9 mouse cellular contexts compared by ENCODE assay signal in the genomic region with DNA sequence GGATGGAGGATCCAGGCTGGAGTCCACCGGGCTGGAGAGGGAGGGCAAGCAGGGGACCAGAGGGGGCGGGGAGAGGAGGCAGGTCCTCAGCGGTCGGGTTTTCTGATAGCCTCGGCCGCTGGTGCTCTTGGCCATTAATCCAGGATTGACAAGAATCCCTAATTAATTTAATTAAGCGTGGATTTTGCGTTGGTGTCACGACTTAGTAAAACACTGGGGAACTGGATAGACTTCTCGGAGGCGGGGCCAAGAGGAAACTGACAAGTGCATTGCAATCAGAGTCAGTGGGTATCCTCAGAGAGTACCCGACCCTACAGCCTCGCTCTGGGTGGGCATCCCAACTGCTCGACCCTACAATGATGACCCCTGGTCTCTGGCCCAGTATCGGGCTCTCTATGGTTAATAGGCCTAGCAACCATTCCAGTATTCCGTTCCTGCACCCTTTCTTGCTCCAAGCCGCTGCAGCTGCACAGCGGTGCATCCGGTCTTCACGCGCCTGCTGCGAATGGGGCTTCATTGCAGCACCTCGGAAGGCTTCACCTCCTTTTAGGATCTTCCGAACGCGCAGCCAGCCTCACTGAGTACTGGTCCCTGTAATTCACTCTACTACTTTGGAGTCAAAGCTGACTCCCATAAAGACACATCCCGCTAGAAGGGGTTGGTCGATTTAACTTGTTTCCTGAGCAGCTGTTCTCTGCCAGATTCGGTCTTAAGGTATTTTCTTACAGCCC. TPM values are rescaled to one million over a fixed set of nuclear protein-coding genes. Genes with fewer than 3 reads are reported as not detected.
A peak's percentile ranks its signal among the peaks of the same experiment; 100 is the strongest.
DNase-seq lines count a peak whose midpoint lies in the region; ATAC-seq and TF ChIP-seq lines count a peak whose summit lies in the region.
"Had no signal": no experiment of that assay in that cellular context is flagged by ENCODE, and none has a peak within 500 bp of the region (broad histone marks: within the 10 kb centered on the region; RNA-seq: fewer than 3 reads in every experiment).

No protein-coding gene starts in this region.

- H3K4me3 ChIP-seq in lung, embryonic 16.5 days (ENCODE audit: low read length), result peak overlapping the region; percentile 13
- H3K4me3 ChIP-seq in forebrain, embryonic 16.5 days (replicated peaks; ENCODE audit: low read length), result peak overlapping the region; percentile 8
- H3K4me3 ChIP-seq in intestine, postnatal 0 days (ENCODE audit: low read depth, low read length), result peak overlapping the region; percentile 51; the same call in 1 of the 2 replicates
- H3K4me3 ChIP-seq in midbrain, embryonic 10.5 days, result peak overlapping the region; percentile 63

- no peaks in the 10 kb centered on the region for H3K9me3 ChIP-seq in lung, embryonic 16.5 days (ENCODE audit: control insufficient read depth, low read length)
- H3K9me3 ChIP-seq in forebrain, embryonic 16.5 days (ENCODE audit: control insufficient read depth, low read length), result no peaks in the 10 kb centered on the region
- H3K9me3 ChIP-seq in intestine, postnatal 0 days (ENCODE audit: control insufficient read depth), result no peaks in the 10 kb centered on the region
- no peaks in the 10 kb centered on the region for H3K9me3 ChIP-seq in midbrain, embryonic 10.5 days (replicated peaks)

- DNase-seq in lung, postnatal 14 days, result no peak
- peak; percentile 35 for DNase-seq in R1 (ENCODE audit: low read depth, low spot score)
- DNase-seq in midbrain, embryonic 10.5 days (ENCODE audit: low spot score), result peak; percentile 70
- peak; percentile 32 to 34 for DNase-seq in thymus, postnatal 10 days (ENCODE audit: low spot score in 2 of 2)
- DNase-seq in left cerebral cortex, adult 11 months (ENCODE audit: low spot score), result no peak

- peaks cover 49% of the 10 kb centered on the region for H3K27me3 ChIP-seq in lung, embryonic 16.5 days (ENCODE audit: control insufficient read depth, insufficient read depth, low read depth, low read length)
- peaks cover 34% of the 10 kb centered on the region for H3K27me3 ChIP-seq in forebrain, embryonic 16.5 days (replicated peaks; ENCODE audit: control insufficient read depth, insufficient read depth, low read length)
- H3K27me3 ChIP-seq in intestine, postnatal 0 days (replicated peaks; ENCODE audit: control insufficient read depth, insufficient read depth, low read length), result peaks cover 75% of the 10 kb centered on the region
- H3K27me3 ChIP-seq in midbrain, embryonic 10.5 days (ENCODE audit: low read depth, poor library complexity, severe bottlenecking), result peaks cover 77% of the 10 kb centered on the region

- H3K36me3 ChIP-seq in lung, embryonic 16.5 days (ENCODE audit: control insufficient read depth, insufficient read depth, low read length), result no peaks in the 10 kb centered on the region
- H3K36me3 ChIP-seq in forebrain, embryonic 16.5 days (ENCODE audit: control insufficient read depth, insufficient read depth), result no peaks in the 10 kb centered on the region
- no peaks in the 10 kb centered on the region for H3K36me3 ChIP-seq in intestine, postnatal 0 days (ENCODE audit: control insufficient read depth, insufficient read depth)
- H3K36me3 ChIP-seq in midbrain, embryonic 10.5 days, result no peaks in the 10 kb centered on the region

- peak overlapping the region; percentile 79; the same call in 1 of the 2 replicates for H3K4me2 ChIP-seq in lung, embryonic 16.5 days (ENCODE audit: low read depth, low read length)
- 0 out of 2 replicates have a peak overlapping the region, but pooled peaks have one; percentile 65 for H3K4me2 ChIP-seq in forebrain, embryonic 16.5 days (ENCODE audit: low read length)
- peak overlapping the region; percentile 78 for H3K4me2 ChIP-seq in intestine, postnatal 0 days (replicated peaks; ENCODE audit: low read depth)

- under 1% methylated on average over 29 of the region's 29 CpGs for WGBS in lung, embryonic 16.5 days
- WGBS in forebrain, embryonic 16.5 days, result under 1% methylated on average over 29 of the region's 29 CpGs
- 1% methylated on average over 29 of the region's 29 CpGs for WGBS in intestine, postnatal 0 days
- 0% methylated on average over 28 of the region's 29 CpGs for WGBS in midbrain, embryonic 10.5 days

- TF ChIP-seq CTCF in intestine, postnatal 0 days (IDR thresholded peaks at IDR 0.05; ENCODE audit: low read depth), result no peak

- H3K9ac ChIP-seq in lung, embryonic 16.5 days (ENCODE audit: low read length), result no peak overlapping the region
- no peak overlapping the region for H3K9ac ChIP-seq in forebrain, embryonic 16.5 days (replicated peaks; ENCODE audit: low read depth, low read length)
- no peak overlapping the region for H3K9ac ChIP-seq in intestine, postnatal 0 days (ENCODE audit: low read depth, low read length)

- no peak overlapping the region for H3K27ac ChIP-seq in lung, embryonic 16.5 days (ENCODE audit: low read length)
- H3K27ac ChIP-seq in forebrain, embryonic 16.5 days (ENCODE audit: low read length), result no peak overlapping the region
- H3K27ac ChIP-seq in intestine, postnatal 0 days (ENCODE audit: low read depth, low read length), result no peak overlapping the region
- H3K27ac ChIP-seq in midbrain, embryonic 10.5 days (replicated peaks), result peak overlapping the region; percentile 80; the same call in 1 of the 2 replicates

- H3K4me1 ChIP-seq in lung, embryonic 16.5 days (replicated peaks; ENCODE audit: control insufficient read depth, insufficient read depth, low read length), result peaks cover 21% of the 10 kb centered on the region
- H3K4me1 ChIP-seq in forebrain, embryonic 16.5 days (replicated peaks; ENCODE audit: control insufficient read depth, insufficient read depth, low read length), result peaks cover 25% of the 10 kb centered on the region
- H3K4me1 ChIP-seq in intestine, postnatal 0 days (replicated peaks; ENCODE audit: control insufficient read depth, insufficient read depth, low read length), result 0 out of 2 replicates have a peak, but pooled peaks cover 5% of the 10 kb centered on the region
- H3K4me1 ChIP-seq in midbrain, embryonic 10.5 days, result peaks cover 52% of the 10 kb centered on the region

- no peak for ATAC-seq in lung, embryonic 16.5 days (ENCODE audit: low read depth)
- ATAC-seq in forebrain, embryonic 16.5 days, result no peak
- no peak for ATAC-seq in intestine, postnatal 0 days

RNA-seq across cellular contexts. Expression of a gene that starts 0.8 kb away (rescaled TPM):
- polyA plus RNA-seq in lung, embryonic 16.5 days (2015; fragmentation: Nextera tagmentation; extraction: Ambion mirVana), result 1.4 and 2.4 TPM in 2 replicates
- polyA plus RNA-seq in forebrain, embryonic 16.5 days (2015; fragmentation: Nextera tagmentation; extraction: Ambion mirVana), result 1.0 TPM in 2 replicates
- 0.23 and 0.25 TPM in 2 replicates for polyA plus RNA-seq in intestine, postnatal 0 days (2015; fragmentation: Nextera tagmentation; extraction: Ambion mirVana)
- 10.5 and 20.0 TPM in 2 replicates for polyA plus RNA-seq in midbrain, embryonic 10.5 days (2016; fragmentation: Nextera tagmentation; extraction: Ambion mirVana)
- polyA plus RNA-seq: cortical plate, adult 2 months had no signal

RNA-seq across cellular contexts. Expression of a gene that starts 1.2 kb away (rescaled TPM):
- 30.0 and 30.8 TPM in 2 replicates for polyA plus RNA-seq in lung, embryonic 16.5 days (2015; fragmentation: Nextera tagmentation; extraction: Ambion mirVana)
- 24.3 and 26.3 TPM in 2 replicates for polyA plus RNA-seq in forebrain, embryonic 16.5 days (2015; fragmentation: Nextera tagmentation; extraction: Ambion mirVana)
- 15.4 and 16.8 TPM in 2 replicates for polyA plus RNA-seq in intestine, postnatal 0 days (2015; fragmentation: Nextera tagmentation; extraction: Ambion mirVana)
- polyA plus RNA-seq in midbrain, embryonic 10.5 days (2016; fragmentation: Nextera tagmentation; extraction: Ambion mirVana), result 42.2 and 42.7 TPM in 2 replicates

Comparison
In these comparisons a context has a peak if more than half of its experiments do, and no peak if none do; other contexts are left out.
1. H3K4me3 ChIP-seq: peak in every context shown above with its lines; median percentile 63 in midbrain, embryonic 10.5 days; 51 in intestine, postnatal 0 days; 13 in lung, embryonic 16.5 days; 8 in forebrain, embryonic 16.5 days.
2. DNase-seq: peak in R1 (single experiment), midbrain, embryonic 10.5 days (single experiment) and thymus, postnatal 10 days (2 of 2); none in lung, postnatal 14 days (single experiment) and left cerebral cortex, adult 11 months (single experiment).
3. Peak in every context shown above with its lines, with median percentiles within 50 percentile points of each other: H3K4me2 ChIP-seq.